Mouse (Mus musculus) mouse embryonic stem cell (cell line): ENCODE results near the gene Haus5.

ENCODE experiments used
- in situ Hi-C, 2 experiments: fragments of 300-500 bp; cut with MboI; formaldehyde crosslinking; loops; 1 replicate in 1 of 2; 3 replicates in 1 of 2; pipeline ENCODE4 v1.14.3; 2019 to 2020; ENCODE audit warnings: low sequenced_read_pairs in 2 of 2, low pct_unique_long_range_greater_than_20kb in 1 of 2, mixed read lengths in 1 of 2; ENCODE audit not compliant: unreplicated experiment in 1 of 2

The Haus5 gene

GRCm38 (mm10) chr7:30664529-30665200 is at the start of gene Haus5:
Gene Haus5, minus strand, starts transcription at chr7:30664994.
- in situ Hi-C loops, result no loop called here

DNA sequence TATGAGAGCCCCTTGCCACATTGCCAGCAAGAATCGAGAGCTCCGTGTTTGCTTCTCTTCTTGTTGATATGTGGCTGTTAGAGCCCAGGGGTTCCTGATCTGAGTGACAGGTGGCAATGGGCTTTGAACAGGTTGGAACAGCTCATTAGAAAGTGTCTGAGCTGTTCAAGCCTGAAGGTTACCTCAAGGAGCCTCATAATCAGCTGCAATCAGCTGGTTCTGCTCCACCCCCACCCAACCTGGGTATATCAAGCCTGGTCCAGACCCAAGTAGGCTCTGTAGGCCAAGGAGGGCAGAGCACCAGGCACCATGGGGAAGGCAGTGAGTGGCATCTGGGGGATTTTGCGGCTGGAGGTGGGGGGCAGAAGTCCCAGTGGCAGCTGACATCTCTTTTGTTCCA is 47.1 kb upstream of the Haus5 start, which contains the start of gene Atp4a:
Atp4a (plus strand) TSS at position 268 of the 400 bp plus-strand sequence.
- in situ Hi-C loops, result no loop called here

DNA sequence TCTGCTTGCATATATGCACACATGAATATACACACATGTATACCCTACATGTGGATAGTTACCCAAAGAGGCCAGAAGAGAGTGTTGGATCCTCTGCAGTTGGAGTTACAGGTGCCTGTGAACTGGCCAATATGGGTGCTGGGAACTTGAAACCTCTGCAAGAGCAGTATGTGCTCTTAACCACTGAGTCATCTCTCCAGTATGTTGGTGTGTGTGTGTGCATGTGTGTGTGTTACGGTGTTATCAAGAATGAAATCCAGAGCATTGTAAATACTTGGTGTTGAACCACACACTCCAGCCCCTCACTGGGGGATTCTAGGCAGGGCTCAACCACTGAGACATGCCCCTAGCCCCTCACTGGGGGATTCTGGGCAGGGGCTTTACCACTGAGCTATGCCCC is 42.6 kb upstream of the Haus5 start:
- in situ Hi-C loops, result no loop called here

GRCm38 (mm10) chr7:30706214-30706882 is 41.6 kb upstream of the Haus5 start:
- in situ Hi-C loops, result no loop called here

DNA sequence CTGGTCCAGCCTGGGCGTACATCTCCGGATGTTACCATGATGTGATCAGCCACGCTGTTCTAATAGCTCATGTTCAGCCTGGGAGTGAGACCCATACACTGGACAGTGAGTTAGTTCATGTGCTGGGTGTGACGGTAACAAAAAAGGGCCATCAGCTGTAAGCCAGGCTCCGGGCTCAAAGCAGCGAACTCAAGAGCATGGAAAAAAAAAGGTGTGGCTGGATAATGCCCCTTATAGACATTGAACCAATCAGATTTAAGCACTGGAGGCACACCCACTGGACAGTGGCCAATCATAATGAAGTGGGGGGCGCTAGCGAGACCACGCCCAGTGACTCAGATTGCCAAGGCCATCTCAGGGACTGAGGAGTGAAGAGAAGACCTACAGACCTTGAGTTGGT is 33.8 kb upstream of the Haus5 start, which contains the start of gene 2200002J24Rik:
2200002J24Rik (plus strand) TSS at position 338 of the 400 bp plus-strand sequence.
- in situ Hi-C loops, result no loop called here

GRCm38 (mm10) chr7:30698101-30698500 is 33.3 kb upstream of the Haus5 start:
- in situ Hi-C loops, result no loop called here

GRCm38 (mm10) chr7:30688325-30688724 is 23.5 kb upstream of the Haus5 start:
- in situ Hi-C loops, result no loop called here

DNA sequence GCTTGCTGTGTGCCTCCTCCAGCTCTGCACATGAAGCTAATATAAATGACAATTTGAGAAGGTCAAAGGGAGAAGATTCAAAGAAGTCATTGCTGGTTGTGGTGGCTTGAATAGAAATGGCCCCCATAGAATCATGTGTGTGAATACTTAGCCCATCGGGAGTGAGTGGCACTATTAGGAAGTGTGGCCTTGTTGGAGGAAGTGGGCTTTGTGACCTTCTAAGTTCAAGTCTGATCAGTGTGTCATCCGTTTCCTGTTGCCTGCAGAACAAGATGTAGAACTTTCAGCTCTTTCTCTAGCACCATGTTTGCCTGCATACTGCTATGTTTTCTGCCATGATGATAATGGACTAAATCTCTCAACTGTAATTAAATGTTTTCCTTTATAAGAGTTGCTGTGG is 18.6 kb upstream of the Haus5 start:
- in situ Hi-C loops, result no loop called here

- in situ Hi-C loops, result no loop called here
Observed at GRCm38 (mm10) chr7:30681897-30682296, 17.1 kb upstream of the Haus5 start.

- in situ Hi-C loops, result no loop called here
Observed at GRCm38 (mm10) chr7:30678263-30678975, 13.6 kb upstream of the Haus5 start.

GRCm38 (mm10) chr7:30671480-30671879 is 6.7 kb upstream of the Haus5 start, which contains the start of gene Pmis2:
Gene Pmis2, minus strand, starts transcription at chr7:30671605.
- in situ Hi-C loops, result no loop called here

- in situ Hi-C loops, result no loop called here
Observed at GRCm38 (mm10) chr7:30669229-30669628, 4.4 kb upstream of the Haus5 start.

GRCm38 (mm10) chr7:30665321-30665720 is 527 bp upstream of the Haus5 start:
- in situ Hi-C loops, result no loop called here

DNA sequence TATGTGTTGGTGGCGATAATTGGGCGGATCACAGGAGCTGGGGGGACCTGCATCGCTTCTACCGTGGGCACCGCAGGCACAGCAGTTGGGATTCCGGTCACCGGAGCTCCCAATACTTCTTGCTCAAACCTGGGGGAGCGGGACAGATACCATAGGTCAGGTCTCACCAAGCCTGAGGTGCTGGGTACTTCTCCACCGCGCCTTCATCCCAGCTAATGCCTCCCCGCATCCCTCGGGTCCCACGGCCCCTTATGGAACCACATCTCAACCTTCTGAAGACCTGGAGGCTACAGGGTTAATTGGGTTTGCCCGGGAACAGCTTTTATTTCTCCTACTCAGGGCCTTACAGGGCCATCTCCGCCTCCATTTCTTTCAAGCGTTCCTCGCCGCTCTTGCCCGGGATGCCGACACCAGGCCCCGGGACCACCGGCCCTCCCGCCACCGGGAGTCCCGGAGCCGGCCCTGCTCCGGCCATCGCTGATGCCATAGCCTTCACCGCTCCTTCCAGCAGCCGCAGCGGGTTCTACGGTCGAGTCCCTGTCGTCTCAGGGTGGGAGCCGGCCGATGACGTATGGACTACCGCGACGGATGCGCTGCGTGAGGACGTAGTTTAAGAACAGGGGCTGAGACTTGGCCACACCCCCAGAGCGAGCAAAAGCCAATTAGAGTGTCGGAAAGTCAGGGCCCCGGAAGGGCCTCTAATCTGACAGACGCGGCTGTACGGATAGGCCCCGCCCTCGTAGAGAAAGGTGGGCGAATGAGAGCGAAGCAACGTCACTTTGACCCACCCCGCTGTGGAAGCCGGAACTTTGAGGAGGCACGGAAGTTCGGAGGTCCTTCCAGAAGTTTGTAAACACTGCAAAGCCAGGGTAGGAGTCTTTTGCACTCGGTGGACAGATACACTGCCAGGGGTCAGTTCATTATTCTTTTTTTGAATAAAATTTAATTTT is 14.9 kb downstream of the Haus5 start, which contains the start of gene Rbm42:
Rbm42 (minus strand) TSS at position 727 of the 950 bp plus-strand sequence.
- in situ Hi-C loops, result no loop called here

DNA sequence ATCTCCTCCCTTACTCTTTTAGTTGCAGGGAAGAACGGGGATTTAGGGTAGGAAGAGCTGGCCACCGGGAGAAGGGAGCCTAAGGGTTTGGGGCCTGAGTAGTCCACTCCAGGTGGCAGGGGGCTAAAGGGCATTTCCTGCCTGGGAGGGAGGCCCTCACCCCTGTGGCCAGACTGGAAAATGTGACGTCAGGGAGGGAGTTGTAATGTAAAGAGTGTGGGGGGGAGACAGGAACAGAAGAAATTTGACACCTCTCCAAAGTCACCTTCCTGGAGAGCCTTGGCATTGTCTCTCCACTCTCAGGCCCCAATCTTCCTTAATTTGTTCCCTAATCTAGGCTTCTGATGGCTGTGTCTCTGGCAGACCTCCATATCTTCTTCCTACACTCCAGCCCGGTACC is 25.7 kb downstream of the Haus5 start:
- in situ Hi-C loops, result no loop called here

- in situ Hi-C loops, result no loop called here
Observed at GRCm38 (mm10) chr7:30636395-30636794, 28.4 kb downstream of the Haus5 start.

DNA sequence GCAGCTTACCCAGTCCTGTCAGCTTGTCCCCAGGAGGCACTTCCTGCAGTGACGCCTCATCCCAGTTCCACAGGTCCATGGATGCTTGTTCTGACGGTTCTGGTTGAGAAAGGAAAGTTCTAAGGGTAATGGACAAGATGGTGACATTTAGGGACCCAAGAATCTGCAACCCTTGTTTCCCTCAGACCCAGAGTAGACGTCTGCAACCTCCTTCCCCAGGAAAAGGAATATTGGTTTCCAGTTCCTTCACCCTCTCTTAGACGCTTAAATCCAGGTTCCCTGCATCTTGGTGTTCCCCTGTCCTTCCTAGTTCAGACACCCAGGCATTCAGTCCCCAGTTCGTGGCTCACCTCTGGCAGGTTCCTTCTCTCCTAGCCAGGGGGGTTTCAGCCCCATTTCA is 29.0 kb downstream of the Haus5 start, which contains the start of gene Etv2:
Etv2 (minus strand) TSS at position 101 of the 400 bp plus-strand sequence.
- in situ Hi-C loops, result no loop called here

GRCm38 (mm10) chr7:30634621-30635020 is 30.2 kb downstream of the Haus5 start:
- in situ Hi-C loops, result no loop called here
